Mouse (Mus musculus): ENCODE data around the gene Cacng2.

Cacng2 gene

DNA sequence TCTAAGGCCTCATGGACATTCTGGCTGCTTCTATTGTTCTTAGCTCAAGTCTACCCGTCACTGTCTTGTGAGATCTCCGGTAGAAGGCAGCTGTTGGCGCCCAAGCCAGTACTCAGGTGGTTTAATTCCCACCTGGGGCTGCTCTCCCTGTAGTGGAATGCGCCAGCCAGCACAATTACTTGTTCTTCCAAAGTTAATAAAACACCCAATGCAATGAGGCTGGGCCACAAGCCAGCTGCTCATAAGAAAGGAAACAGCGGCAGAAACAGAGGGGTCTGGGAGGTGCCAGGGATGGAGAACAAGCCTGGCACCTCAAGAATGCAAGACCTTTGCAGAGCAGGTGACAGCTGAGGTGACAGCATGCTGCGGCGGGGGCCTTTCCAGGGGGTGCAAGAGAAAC lies 170.8 kb downstream of the Cacng2 start:
- no peak for DNase-seq

DNA sequence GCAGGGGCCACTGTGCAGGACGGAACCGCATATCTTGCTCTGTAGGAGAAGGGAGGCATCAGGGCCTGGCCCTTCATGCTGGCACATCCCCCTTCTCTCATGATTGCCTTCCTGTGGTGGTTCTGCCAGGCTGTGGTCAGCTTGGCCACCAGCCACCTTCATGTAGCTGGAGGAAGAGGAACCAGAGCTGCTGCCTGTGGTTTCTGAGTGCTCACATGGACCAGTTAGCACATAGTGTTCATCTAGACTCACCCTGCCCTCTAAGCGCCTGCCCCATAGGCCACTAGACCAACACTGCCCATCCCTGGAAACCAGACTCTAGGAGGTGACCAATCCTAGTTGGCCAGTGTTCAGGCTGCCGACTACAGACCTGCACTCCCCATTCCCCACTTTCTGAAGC lies 174.1 kb downstream of the Cacng2 start:
- no peak for DNase-seq

Measured in cerebellum, postnatal 14 days (tissue).